Mouse (Mus musculus) thymus, adult 2 months (tissue): ENCODE measurements around the gene Alpk3.

Experiments used
- CTCF ChIP-seq: fragments of 200-500 bp; IDR thresholded peaks from 2 replicates; pipeline ENCODE4 v1.5.1; 2012; ENCODE audit warnings: mild to moderate bottlenecking, control low read depth, low read length, moderate library complexity, borderline replicate concordance; ENCODE audit not compliant: control insufficient read depth, poor library complexity, insufficient read depth; ENCODE audit errors: extremely low read depth
- POLR2A ChIP-seq: fragments of 200-500 bp; IDR thresholded peaks from 2 replicates; pipeline ENCODE4 v1.6.1; 2012; ENCODE audit warnings: mild to moderate bottlenecking, low read length, control low read depth, moderate library complexity; ENCODE audit not compliant: control insufficient read depth, poor library complexity, insufficient read depth; ENCODE audit errors: extremely low read depth

DNA sequence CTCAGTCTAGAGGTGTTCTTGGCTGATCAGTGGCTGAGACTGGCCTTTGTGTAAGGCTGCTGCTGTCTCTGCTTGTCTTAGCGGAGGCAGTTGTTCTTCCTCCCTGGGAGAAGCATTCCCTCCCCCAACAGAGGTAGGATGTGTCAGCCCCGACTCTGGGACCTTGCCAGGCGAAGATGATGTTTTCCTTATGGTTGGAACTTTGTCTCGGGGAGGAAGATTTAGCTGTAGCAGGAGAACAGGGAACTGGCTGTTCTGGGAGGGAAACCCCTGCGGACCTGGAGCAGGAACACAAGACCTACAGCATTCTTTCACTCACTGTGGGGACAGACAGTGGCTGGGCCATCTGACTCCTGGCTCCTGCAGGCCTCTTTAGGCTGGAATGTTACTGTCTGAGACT, 15.1 kb downstream of the Alpk3 start:
- TF ChIP-seq CTCF (no peak), POLR2A (no peak)
